Mouse (Mus musculus) kidney, adult 2 months (tissue): Measurements from ENCODE around the gene B9d2.

ENCODE experiments used
- CTCF ChIP-seq: fragments of 200-500 bp; conservative IDR thresholded peaks from 2 replicates; pipeline ENCODE4 v1.5.1; 2011; ENCODE audit warnings: low read depth, mild to moderate bottlenecking, control low read depth, low read length, moderate library complexity, mixed read lengths; ENCODE audit not compliant: insufficient read depth, insufficient read length
- POLR2A ChIP-seq: fragments of 200-500 bp; IDR thresholded peaks from one replicate; pipeline ENCODE4 v1.6.1; 2011; ENCODE audit warnings: low read depth, low read length, control low read depth

- TF ChIP-seq POLR2A (no peak), CTCF (no peak)
Measured at GRCm38 (mm10) chr7:25675405-25675804, 5.2 kb upstream of the B9d2 start.
